Mouse (Mus musculus) layer of hippocampus, postnatal 36 days (tissue): ENCODE data around the gene Faf1. TPM values are rescaled to one million over a fixed set of nuclear protein-coding genes. Genes with fewer than 3 reads are reported as not detected.

Experiments
- DNase-seq, 2 experiments: peaks; one replicate each; pipeline ENCODE4 v3.0.0; 2022
- total RNA-seq, 2 experiments: library from RNA; stranded (reverse); gene quantifications; 2 replicates each; pipeline ENCODE4 v1.2.3; 2021

Faf1 gene
- total RNA-seq, 2 experiments from 2014 or later = 23.6 to 26.0 TPM

GRCm38 (mm10) chr4:109792331-109792730 is 115.9 kb downstream of the Faf1 start:
- no peak for DNase-seq

GRCm38 (mm10) chr4:109793072-109793471 is 116.7 kb downstream of the Faf1 start:
- DNase-seq = no peak

GRCm38 (mm10) chr4:109797511-109798182 is 121.3 kb downstream of the Faf1 start:
- peak in 1 of 2 experiments; percentile 9 for DNase-seq

- no peak for DNase-seq
These were observed 130.0 kb downstream of the Faf1 start for GRCm38 (mm10) chr4:109806408-109806807.

- DNase-seq = no peak
These were observed 138.8 kb downstream of the Faf1 start for GRCm38 (mm10) chr4:109815161-109815560.

GRCm38 (mm10) chr4:109815592-109815991 is 139.2 kb downstream of the Faf1 start:
- DNase-seq = no peak

GRCm38 (mm10) chr4:109819455-109819854 is 143.1 kb downstream of the Faf1 start:
- no peak for DNase-seq

- no peak for DNase-seq
These were observed 153.4 kb downstream of the Faf1 start for GRCm38 (mm10) chr4:109829800-109830199.

- DNase-seq = no peak
These were observed 181.5 kb downstream of the Faf1 start for GRCm38 (mm10) chr4:109857851-109858250.

GRCm38 (mm10) chr4:109858571-109859392 is 182.4 kb downstream of the Faf1 start:
- DNase-seq = no peak

GRCm38 (mm10) chr4:109859401-109859800 is 183.0 kb downstream of the Faf1 start:
- DNase-seq = no peak

- DNase-seq = no peak
These were observed 183.9 kb downstream of the Faf1 start for GRCm38 (mm10) chr4:109860256-109860655.

- no peak for DNase-seq
These were observed 185.9 kb downstream of the Faf1 start for GRCm38 (mm10) chr4:109862271-109862670.

GRCm38 (mm10) chr4:109863021-109863420 is 186.6 kb downstream of the Faf1 start:
- DNase-seq = no peak

- DNase-seq = no peak
These were observed 192.6 kb downstream of the Faf1 start for GRCm38 (mm10) chr4:109868897-109869484.

GRCm38 (mm10) chr4:109884333-109884732 is 207.9 kb downstream of the Faf1 start:
- DNase-seq = no peak

GRCm38 (mm10) chr4:109887856-109888357 is 211.5 kb downstream of the Faf1 start:
- DNase-seq = no peak

- DNase-seq = no peak
These were observed 221.6 kb downstream of the Faf1 start for GRCm38 (mm10) chr4:109897810-109898566.

- DNase-seq = no peak
These were observed 224.7 kb downstream of the Faf1 start for GRCm38 (mm10) chr4:109901076-109901475.

GRCm38 (mm10) chr4:109904487-109904886 is 228.1 kb downstream of the Faf1 start:
- DNase-seq = no peak

- DNase-seq = no peak
These were observed 252.7 kb downstream of the Faf1 start for GRCm38 (mm10) chr4:109929058-109929457.

GRCm38 (mm10) chr4:109930445-109930844 is 254.1 kb downstream of the Faf1 start:
- DNase-seq = no peak
